ENCODE assay signal across 16 mouse cellular contexts in genomic region chr17:52078496-52078895, GRCm38 (mm10).
A peak's percentile ranks its signal among the peaks of the same experiment; 100 is the strongest.
DNase-seq lines count a peak whose midpoint lies in the region; ATAC-seq and TF ChIP-seq lines count a peak whose summit lies in the region.
"Had no signal": no experiment of that assay in that cellular context is flagged by ENCODE, and none has a peak within 500 bp of the region (broad histone marks: within the 10 kb centered on the region; RNA-seq: fewer than 3 reads in every experiment).

No protein-coding gene starts in this region.

- H3K9ac ChIP-seq in intestine, postnatal 0 days (ENCODE audit: low read depth, low read length) = no peak overlapping the region
- H3K9ac ChIP-seq: embryonic facial prominence, embryonic 12.5 days; liver, postnatal 0 days had no signal

- DNase-seq in heart, adult 11 months = peak; percentile 39
- DNase-seq in heart, adult 18-20 months = no peak
- DNase-seq in brain, adult 2 months (ENCODE audit: low read depth, low spot score) = peak; percentile 16
- peak; percentile 10 for DNase-seq in embryonic facial prominence, embryonic 10.5 days (ENCODE audit: low spot score)
- peak; percentile 46 to 49 for DNase-seq in layer of hippocampus, postnatal 10 days (ENCODE audit: low spot score in 2 of 2)
- no peak for DNase-seq in frontal cortex, adult 2 months (ENCODE audit: extremely low spot score in 1 of 2, low spot score in 1 of 2)
- DNase-seq: adrenal gland, postnatal 25 days; cerebellum, adult 8-10 months; gastrocnemius, postnatal 36 days; kidney, adult 9 months; liver, postnatal 0 days; lung, postnatal 4 days; right cerebral cortex, adult 18-20 months had no signal

- H3K9me3 ChIP-seq in embryonic facial prominence, embryonic 10.5 days = no peaks in the 10 kb centered on the region
- no peaks in the 10 kb centered on the region for H3K9me3 ChIP-seq in intestine, postnatal 0 days (ENCODE audit: control insufficient read depth)
- H3K9me3 ChIP-seq: embryonic facial prominence, embryonic 12.5 days had no signal

- H3K27me3 ChIP-seq in embryonic facial prominence, embryonic 10.5 days (replicated peaks; ENCODE audit: low read depth, poor library complexity, severe bottlenecking) = no peaks in the 10 kb centered on the region
- no peaks in the 10 kb centered on the region for H3K27me3 ChIP-seq in intestine, postnatal 0 days (replicated peaks; ENCODE audit: control insufficient read depth, insufficient read depth, low read length)
- H3K27me3 ChIP-seq: embryonic facial prominence, embryonic 12.5 days had no signal

- H3K4me1 ChIP-seq in embryonic facial prominence, embryonic 10.5 days = no peaks in the 10 kb centered on the region
- H3K4me1 ChIP-seq in intestine, postnatal 0 days (replicated peaks; ENCODE audit: control insufficient read depth, insufficient read depth, low read length) = no peaks in the 10 kb centered on the region
- H3K4me1 ChIP-seq: embryonic facial prominence, embryonic 12.5 days; hindbrain, embryonic 10.5 days had no signal

- no peak overlapping the region for H3K4me3 ChIP-seq in embryonic facial prominence, embryonic 10.5 days
- H3K4me3 ChIP-seq in intestine, postnatal 0 days (ENCODE audit: low read depth, low read length) = no peak overlapping the region
- H3K4me3 ChIP-seq: embryonic facial prominence, embryonic 12.5 days; hindbrain, embryonic 10.5 days had no signal

- TF ChIP-seq CTCF in intestine, postnatal 0 days (IDR thresholded peaks at IDR 0.05; ENCODE audit: low read depth) = no peak

- H3K27ac ChIP-seq in embryonic facial prominence, embryonic 10.5 days (replicated peaks) = no peak overlapping the region
- H3K27ac ChIP-seq in intestine, postnatal 0 days (ENCODE audit: low read depth, low read length) = no peak overlapping the region
- H3K27ac ChIP-seq: embryonic facial prominence, embryonic 12.5 days; hindbrain, embryonic 10.5 days had no signal

- no peak overlapping the region for H3K4me2 ChIP-seq in intestine, postnatal 0 days (replicated peaks; ENCODE audit: low read depth)
- H3K4me2 ChIP-seq: embryonic facial prominence, embryonic 12.5 days had no signal

- no peak for ATAC-seq in intestine, postnatal 0 days
- ATAC-seq: liver, postnatal 0 days had no signal

- 76% methylated on average over 8 of the region's 8 CpGs for WGBS in embryonic facial prominence, embryonic 10.5 days
- WGBS in intestine, postnatal 0 days = 75% methylated on average over 8 of the region's 8 CpGs

- no peaks in the 10 kb centered on the region for H3K36me3 ChIP-seq in embryonic facial prominence, embryonic 10.5 days (replicated peaks)
- no peaks in the 10 kb centered on the region for H3K36me3 ChIP-seq in intestine, postnatal 0 days (ENCODE audit: control insufficient read depth, insufficient read depth)
- H3K36me3 ChIP-seq: embryonic facial prominence, embryonic 12.5 days; hindbrain, embryonic 10.5 days had no signal

Comparison
In these comparisons a context has a peak if more than half of its experiments do, and no peak if none do; other contexts are left out.
1. DNase-seq: peak in heart, adult 11 months (single experiment), brain, adult 2 months (single experiment), embryonic facial prominence, embryonic 10.5 days (single experiment) and layer of hippocampus, postnatal 10 days (2 of 2); none in heart, adult 18-20 months (0 of 2) and frontal cortex, adult 2 months (0 of 2).